Mouse (Mus musculus) liver, embryonic 14.5 days (tissue): ENCODE data around the gene Ankmy2. TPM values are rescaled to one million over a fixed set of nuclear protein-coding genes. Genes with fewer than 3 reads are reported as not detected.

Experiments used
- ATAC-seq: fragments of 200-750 bp; cut with Nextera tagmentation; 2 replicates; pipeline ENCODE4 v1.8.0; 2017; ENCODE audit warnings: moderate number of reproducible peaks, mild to moderate bottlenecking, moderate library complexity; ENCODE audit not compliant: insufficient read depth
- DNase-seq, 3 experiments: peaks; one replicate each; pipeline ENCODE4 v3.0.0-alpha.2; 2012 to 2013; ENCODE audit warnings: low read depth in 3 of 3, low spot score in 3 of 3
- H3K27ac ChIP-seq: fragments of 300-500 bp; sonication (generic); 2 replicates; pipeline ENCODE4 v1.5.1; 2014; ENCODE audit warnings: moderate library complexity, mild to moderate bottlenecking, control low read depth, inconsistent platforms
- H3K27me3 ChIP-seq: fragments of 300-500 bp; sonication (generic); 2 replicates; pipeline ENCODE4 v1.6.1; 2014; ENCODE audit warnings: mild to moderate bottlenecking, low read length, moderate library complexity; ENCODE audit not compliant: control insufficient read depth, insufficient read depth
- H3K36me3 ChIP-seq: fragments of 300-500 bp; sonication (generic); replicated peaks from 2 replicates; pipeline ENCODE4 v1.6.1; 2014; ENCODE audit warnings: low read depth; ENCODE audit not compliant: control insufficient read depth, insufficient read depth
- H3K4me1 ChIP-seq, 2 experiments: fragments of 200-500 bp in 1 of 2; fragments of 300-500 bp in 1 of 2; sonication (generic) in 1 of 2; replicated peaks; 2 replicates each; pipeline ENCODE4 v1.6.1; 2012 to 2014; ENCODE audit warnings: antibody characterized with exemption in 1 of 2, inconsistent platforms in 1 of 2, low read length in 1 of 2; ENCODE audit not compliant: control insufficient read depth in 2 of 2, insufficient read depth in 2 of 2
- H3K4me2 ChIP-seq: fragments of 300-500 bp; sonication (generic); 2 replicates; pipeline ENCODE4 v1.6.1; 2014; ENCODE audit warnings: low read depth, mild to moderate bottlenecking, control low read depth, moderate library complexity
- H3K4me3 ChIP-seq, 2 experiments: fragments of 200-500 bp in 1 of 2; fragments of 300-500 bp in 1 of 2; sonication (generic) in 1 of 2; 2 replicates each; pipeline ENCODE4 v1.5.1; 2012 to 2014; ENCODE audit warnings: low read depth in 2 of 2, low read length in 2 of 2, mild to moderate bottlenecking in 2 of 2, control low read depth in 1 of 2, inconsistent platforms in 1 of 2, moderate library complexity in 1 of 2; ENCODE audit not compliant: insufficient read depth in 1 of 2
- H3K9ac ChIP-seq: fragments of 300-500 bp; sonication (generic); replicated peaks from 2 replicates; pipeline ENCODE4 v1.6.1; 2014; ENCODE audit warnings: mild to moderate bottlenecking, control low read depth, moderate library complexity
- H3K9me3 ChIP-seq: fragments of 300-500 bp; sonication (generic); 2 replicates; pipeline ENCODE4 v1.6.1; 2016; ENCODE audit warnings: low read length, mixed read lengths; ENCODE audit not compliant: control insufficient read depth
- CTCF ChIP-seq: IDR thresholded peaks from 2 replicates; pipeline ENCODE4 v1.5.1; 2016; ENCODE audit warnings: antibody characterized with exemption, low read depth, control low read depth
- EP300 ChIP-seq: IDR thresholded peaks from 2 replicates; pipeline ENCODE4 v1.6.1; 2016; ENCODE audit warnings: antibody characterized with exemption, low read depth
- WGBS: fragments of 180-500 bp; shearing (Covaris S2); extraction: QIAGEN DNeasy Blood & Tissue Kit; methylation state at CpG from one replicate; pipeline ENCODE4 v1.1.7; 2014; ENCODE audit not compliant: insufficient replicate concordance; 5-methylcytosine and 5-hydroxymethylcytosine counted together
- polyA plus RNA-seq, 2 experiments: library from polyadenylated mRNA; depleted of rRNA in 1 of 2; stranded (reverse) in 1 of 2; unstranded in 1 of 2; fragments of >200 nt; fragmentation: Nextera tagmentation in 1 of 2; extraction: Ambion mirVana in 1 of 2; gene quantifications; 2 replicates each; pipeline versions ENCODE4 v1.2.1 to v1.2.3; 2012 to 2014

Gene Ankmy2
- polyA plus RNA-seq, 2 experiments = 4.4 to 8.0 TPM

DNA sequence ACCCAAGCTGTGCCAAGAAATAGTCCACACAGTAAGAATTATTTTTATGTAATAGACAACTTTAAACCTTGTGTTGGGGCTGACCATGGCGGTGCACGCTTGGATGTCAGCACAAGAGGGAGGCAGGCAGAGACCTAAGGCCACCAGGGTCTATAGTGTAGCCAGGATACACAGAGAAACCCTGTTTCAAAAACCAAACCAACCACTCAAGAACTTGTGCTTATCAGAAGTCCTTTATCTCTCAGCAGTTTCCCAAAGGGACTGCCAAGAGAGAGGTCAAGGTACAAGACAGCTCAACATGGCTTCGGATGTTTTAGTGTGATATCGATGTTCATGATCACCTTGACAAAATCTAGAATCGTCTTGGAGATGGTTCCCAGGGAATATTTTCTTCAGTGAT, 23.4 kb upstream of the Ankmy2 start:
- WGBS = 66% methylated on average over 5 of the region's 5 CpGs
- TF ChIP-seq CTCF (no peak), EP300 (no peak)

DNA sequence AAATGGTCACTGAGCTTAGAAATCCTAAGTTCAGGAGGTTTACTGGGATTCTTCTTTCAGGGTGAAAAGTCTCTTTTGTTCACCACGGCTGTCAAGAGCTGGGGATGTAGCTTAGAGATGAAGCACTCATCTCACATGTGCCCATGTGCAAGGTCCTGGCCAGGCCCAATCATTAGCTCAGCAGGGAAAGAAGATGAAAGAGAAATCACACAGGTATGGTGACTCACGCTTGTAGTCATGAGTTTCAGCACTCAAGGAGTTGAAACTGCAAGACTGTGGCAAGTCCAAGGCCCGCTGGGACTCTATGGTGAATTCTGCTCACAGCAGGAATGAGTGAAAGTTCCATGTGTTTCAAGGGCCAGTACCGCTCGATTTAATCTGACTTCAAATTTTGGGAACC, 22.8 kb upstream of the Ankmy2 start:
- TF ChIP-seq EP300 = no peak
- no peak for TF ChIP-seq CTCF
- no peaks in the 10 kb centered on the region for H3K27me3 ChIP-seq
- ATAC-seq (no peak), DNase-seq (no peak)
- H3K4me3 ChIP-seq = no peak overlapping the region
- WGBS = 80% methylated on average over 5 of the region's 5 CpGs
- H3K4me2 ChIP-seq = no peak overlapping the region
- H3K4me1 ChIP-seq = no peaks in the 10 kb centered on the region
- H3K9ac ChIP-seq = no peak overlapping the region
- H3K36me3 ChIP-seq = peaks cover 4% of the 10 kb centered on the region
- H3K27ac ChIP-seq = no peak overlapping the region
- H3K9me3 ChIP-seq = no peaks in the 10 kb centered on the region

More for the DNA sequence above, 23.4 kb upstream of the Ankmy2 start:
- no peak overlapping the region for H3K27ac ChIP-seq
- H3K4me2 ChIP-seq = no peak overlapping the region
- no peaks in the 10 kb centered on the region for H3K4me1 ChIP-seq
- H3K9ac ChIP-seq = no peak overlapping the region
- DNase-seq = no peak
- H3K4me3 ChIP-seq = no peak overlapping the region
- no peak for ATAC-seq
- H3K9me3 ChIP-seq = no peaks in the 10 kb centered on the region
- no peaks in the 10 kb centered on the region for H3K27me3 ChIP-seq
- H3K36me3 ChIP-seq = peaks cover 6% of the 10 kb centered on the region

GRCm38 (mm10) chr12:36135409-36135808, 21.5 kb upstream of the Ankmy2 start:
- no peaks in the 10 kb centered on the region for H3K27me3 ChIP-seq
- TF ChIP-seq CTCF (no peak), EP300 (no peak)

DNA sequence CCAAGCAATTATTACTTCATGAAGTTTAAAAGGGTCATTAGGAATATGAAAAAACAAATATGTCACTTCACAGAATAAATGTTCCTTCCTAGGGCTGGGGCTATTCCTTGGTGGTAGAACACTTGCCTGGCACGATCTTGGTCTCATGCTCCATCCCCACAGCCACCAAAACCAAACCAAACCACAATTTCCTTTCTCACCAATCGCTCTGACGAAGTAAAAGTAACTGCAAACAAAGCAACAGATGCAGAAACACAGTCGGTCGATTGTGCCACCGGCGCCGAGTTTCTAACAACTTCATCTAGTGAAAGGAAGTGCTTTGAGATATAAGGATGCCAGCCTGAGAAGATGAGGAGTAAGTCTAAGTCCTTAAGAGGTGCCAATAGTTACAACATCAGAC, 20.6 kb upstream of the Ankmy2 start:
- Histone ChIP-seq H3K27ac (no peak overlapping the region), H3K4me1 (no peaks in the 10 kb centered on the region), H3K36me3 (no peaks in the 10 kb centered on the region), H3K9me3 (no peaks in the 10 kb centered on the region), H3K4me2 (no peak overlapping the region), H3K9ac (no peak overlapping the region), H3K27me3 (no peaks in the 10 kb centered on the region), H3K4me3 (no peak overlapping the region)
- TF ChIP-seq EP300 (no peak), CTCF (no peak)
- no peak for ATAC-seq
- 46% methylated on average over 8 of the region's 8 CpGs for WGBS
- DNase-seq = no peak

More at GRCm38 (mm10) chr12:36135409-36135808, 21.5 kb upstream of the Ankmy2 start:
- no peak overlapping the region for H3K4me3 ChIP-seq
- DNase-seq (no peak), ATAC-seq (no peak)
- no peak overlapping the region for H3K9ac ChIP-seq
- H3K36me3 ChIP-seq = no peaks in the 10 kb centered on the region
- no peaks in the 10 kb centered on the region for H3K4me1 ChIP-seq
- H3K27ac ChIP-seq = no peak overlapping the region
- H3K9me3 ChIP-seq = no peaks in the 10 kb centered on the region
- WGBS = 53% methylated on average over 3 of the region's 3 CpGs
- no peak overlapping the region for H3K4me2 ChIP-seq

- TF ChIP-seq CTCF = no peak
- TF ChIP-seq EP300 = no peak
- WGBS = 49% methylated on average over 4 of the region's 4 CpGs
- no peak overlapping the region for H3K9ac ChIP-seq
- ATAC-seq = no peak
- no peak overlapping the region for H3K4me2 ChIP-seq
- H3K36me3 ChIP-seq = no peaks in the 10 kb centered on the region
- no peak for DNase-seq
- H3K27ac ChIP-seq = no peak overlapping the region
- no peaks in the 10 kb centered on the region for H3K27me3 ChIP-seq
- no peaks in the 10 kb centered on the region for H3K9me3 ChIP-seq
- H3K4me3 ChIP-seq = no peak overlapping the region
- no peaks in the 10 kb centered on the region for H3K4me1 ChIP-seq
These were observed 19.7 kb upstream of the Ankmy2 start for GRCm38 (mm10) chr12:36137192-36137591.

DNA sequence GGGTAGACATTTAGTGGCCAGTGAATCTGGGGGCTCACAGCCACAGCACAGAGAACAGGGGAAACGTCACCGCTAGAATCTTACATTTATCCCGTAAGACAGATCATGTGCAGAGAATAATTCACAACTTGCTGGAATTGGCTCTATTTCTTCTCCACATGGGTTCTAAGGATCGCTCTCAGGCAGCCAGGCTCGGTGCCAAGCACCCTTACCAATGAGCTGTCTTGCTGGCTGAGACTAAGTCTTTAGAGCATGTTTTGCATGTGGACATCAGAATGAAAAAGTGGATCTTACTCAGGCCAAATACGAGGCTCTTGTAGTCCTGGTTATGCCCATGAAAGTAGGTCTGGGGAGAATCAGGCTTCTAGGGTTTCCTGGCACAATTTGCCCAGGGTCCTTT, 16.5 kb upstream of the Ankmy2 start:
- DNase-seq = no peak
- no peak for ATAC-seq

More for the DNA sequence above, 16.5 kb upstream of the Ankmy2 start:
- Histone ChIP-seq H3K27me3 (no peaks in the 10 kb centered on the region), H3K4me1 (no peaks in the 10 kb centered on the region), H3K27ac (no peak overlapping the region), H3K9ac (no peak overlapping the region), H3K4me2 (no peak overlapping the region), H3K36me3 (no peaks in the 10 kb centered on the region), H3K9me3 (no peaks in the 10 kb centered on the region), H3K4me3 (no peak overlapping the region)
- WGBS = 81% methylated on average over 6 of the region's 6 CpGs
- TF ChIP-seq EP300 = no peak
- TF ChIP-seq CTCF = no peak
